Mouse (Mus musculus): ENCODE data around the gene Adh1.

Adh1 gene

DNA sequence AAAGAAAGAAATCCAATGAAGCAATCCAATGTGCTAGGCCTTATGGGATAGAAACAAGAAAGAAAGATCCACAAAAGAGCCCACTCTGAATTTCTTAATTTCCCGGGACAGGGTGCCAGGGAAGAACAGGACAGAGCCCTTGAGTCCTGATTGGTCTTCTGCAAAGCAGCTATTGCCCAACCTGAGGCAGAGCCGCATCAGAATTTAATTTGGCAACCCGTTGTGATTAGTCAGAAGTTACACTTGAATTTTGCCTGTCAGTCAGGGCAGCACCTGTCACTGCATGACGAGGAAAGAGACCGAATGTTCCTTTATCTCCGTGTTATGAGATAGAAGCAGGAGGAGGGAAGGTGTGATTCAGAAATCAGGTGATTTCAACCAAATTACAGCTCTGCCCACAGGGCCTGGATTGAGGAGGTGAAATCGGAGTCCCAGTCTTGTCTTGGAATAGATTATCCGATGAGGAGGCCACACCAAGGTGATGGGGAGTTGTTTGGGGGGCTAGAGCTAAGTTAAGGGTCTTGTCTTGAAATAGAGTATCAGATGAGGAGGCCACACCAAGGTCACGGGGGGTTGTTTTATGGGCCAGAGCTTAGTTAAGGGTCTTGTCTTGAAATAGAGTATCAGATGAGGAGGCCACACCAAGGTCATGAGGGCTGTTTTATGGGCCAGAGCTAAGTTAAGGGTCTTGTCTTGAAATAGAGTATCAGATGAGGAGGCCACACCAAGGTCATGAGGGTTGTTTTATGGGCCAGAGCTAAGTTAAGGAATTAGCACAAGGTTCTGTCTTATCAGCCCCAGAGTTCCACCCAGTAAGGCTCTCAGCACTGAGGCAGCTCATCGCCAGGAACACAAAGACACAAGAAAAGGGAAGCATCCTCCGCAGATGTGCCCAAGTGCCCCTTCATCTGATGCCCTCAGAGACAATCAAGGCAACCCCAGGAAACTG lies at the start of gene Adh1:
Gene Adh1 (plus strand): TSS at position 271 of the 949 bp plus-strand sequence.
- DNase-seq (ENCODE audit: low read depth): no peak

DNA sequence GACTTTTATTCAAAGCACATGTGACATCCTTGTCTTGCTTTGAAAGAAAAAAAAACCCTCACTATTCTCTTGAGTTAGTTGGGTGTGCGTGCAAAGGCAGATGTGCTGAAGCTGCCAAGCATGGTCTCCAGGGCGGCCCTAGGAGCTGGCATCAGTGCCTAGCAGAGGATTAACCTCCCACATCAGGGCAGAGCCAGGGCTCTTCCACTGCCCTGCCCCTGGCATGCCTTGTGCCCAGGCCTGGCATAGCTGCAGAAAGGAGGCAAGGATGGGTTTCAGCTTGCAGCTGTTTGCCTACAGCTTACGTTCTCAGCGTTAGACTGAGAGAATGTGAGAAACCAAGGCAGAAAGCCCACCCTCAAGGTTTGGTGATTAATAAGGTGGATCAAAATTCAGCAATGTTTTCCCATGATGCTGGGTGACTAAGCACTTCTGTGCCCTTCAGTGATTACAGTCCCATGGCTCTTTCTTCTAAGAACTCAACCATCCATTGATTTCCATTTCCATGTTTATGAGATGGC lies 48.3 kb upstream of the Adh1 start:
- no peak for DNase-seq (ENCODE audit: low read depth)

DNA sequence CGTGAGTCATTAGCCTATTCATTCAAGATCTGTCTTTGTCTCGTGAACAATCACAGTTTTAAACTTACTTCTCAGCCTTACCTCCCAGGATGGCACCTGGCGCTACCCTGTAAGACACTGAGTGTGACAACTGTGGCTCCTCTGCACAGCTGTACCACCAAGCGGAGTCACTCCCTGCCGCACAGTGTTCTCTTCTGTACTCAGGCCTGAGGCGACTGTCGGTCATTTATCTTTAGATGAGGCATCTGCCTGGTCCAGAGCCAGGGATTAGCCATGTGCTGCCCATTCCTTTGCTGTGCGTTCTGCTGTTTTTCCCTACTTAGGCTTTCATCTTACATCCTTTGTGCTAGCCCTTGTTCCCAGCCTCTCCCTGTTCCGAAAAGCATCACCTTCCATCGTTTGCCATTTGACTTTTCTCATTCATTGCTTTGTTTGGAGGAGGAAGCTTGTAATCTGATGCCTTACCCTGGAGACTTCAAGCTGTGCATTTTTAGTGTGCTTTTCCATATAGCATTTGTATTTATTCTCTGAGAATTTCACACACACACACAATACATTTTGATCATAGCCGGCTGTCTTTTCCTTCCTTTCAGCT lies 45.3 kb upstream of the Adh1 start:
- no peak for DNase-seq (ENCODE audit: low read depth)

DNA sequence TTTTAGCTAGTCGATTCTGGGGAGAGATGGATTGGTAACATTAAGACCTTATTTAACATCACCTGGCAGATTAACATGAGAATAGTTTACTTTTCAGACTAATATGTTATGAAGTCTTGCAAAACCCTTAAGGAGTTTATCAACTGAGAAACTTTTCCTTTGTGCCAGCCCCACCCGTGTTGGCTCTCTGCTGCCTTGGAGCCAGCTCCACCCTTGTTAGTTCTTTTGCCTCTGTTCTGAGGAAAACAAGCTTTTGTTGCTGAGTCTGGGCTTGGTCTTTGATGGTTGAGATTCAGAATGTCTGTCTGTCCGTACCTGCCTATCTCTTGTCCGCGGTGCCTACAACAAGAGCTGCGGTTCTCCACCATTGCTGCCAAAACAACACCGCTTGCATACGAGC lies 44.7 kb upstream of the Adh1 start:
- DNase-seq (ENCODE audit: low read depth): no peak

DNA sequence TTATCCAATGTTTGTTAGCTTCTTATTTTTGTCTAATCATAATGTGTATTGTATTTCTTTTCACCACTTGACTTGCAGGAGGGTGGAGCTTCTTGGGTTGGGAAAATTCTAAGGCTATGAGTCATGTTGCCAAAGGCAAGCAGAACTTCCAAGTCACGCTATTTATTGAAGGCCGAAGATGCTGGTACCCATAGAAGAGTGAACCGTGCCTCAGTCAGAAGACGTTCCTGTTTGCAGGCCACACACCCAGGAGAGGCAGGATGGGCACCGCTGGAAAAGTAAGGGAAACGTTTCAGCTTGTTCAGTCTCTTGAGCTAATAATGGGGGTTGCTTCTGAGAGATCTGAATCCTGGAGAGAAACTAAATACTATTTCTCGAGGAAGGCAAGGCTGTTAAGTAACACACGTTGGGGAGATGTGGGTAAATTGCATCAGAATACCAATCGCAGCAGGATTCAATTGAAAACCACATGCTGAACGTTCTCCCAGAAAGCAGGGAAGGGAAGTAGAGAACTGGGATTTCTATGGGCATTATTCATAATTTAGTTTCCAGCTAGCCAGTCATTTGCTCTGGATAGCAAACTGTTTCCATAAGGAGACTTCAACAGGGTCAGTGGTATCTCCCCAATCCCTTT lies 43.0 kb upstream of the Adh1 start, which contains the start of gene Adh7:
Gene Adh7 (plus strand): TSS at position 130 of the 634 bp plus-strand sequence.
- DNase-seq (ENCODE audit: low read depth): no peak

DNA sequence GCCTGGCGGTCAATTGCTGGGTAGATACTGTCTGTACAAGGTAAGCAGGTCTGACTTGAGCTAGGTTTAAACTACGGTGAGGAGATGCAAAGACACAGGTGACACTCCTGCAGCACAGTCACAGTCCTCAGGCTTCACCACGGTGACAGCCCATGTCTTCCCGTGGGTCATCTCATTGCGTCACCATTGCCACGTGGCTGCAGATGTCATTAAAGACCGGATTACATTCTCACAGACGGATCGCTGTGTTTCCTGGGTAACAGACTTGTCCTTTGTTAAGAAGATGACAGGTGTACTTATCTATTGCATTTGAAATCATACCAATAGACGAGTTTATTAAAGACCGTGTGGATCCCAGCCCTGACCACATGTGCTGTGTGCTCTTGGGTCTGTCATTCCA lies 39.7 kb upstream of the Adh1 start:
- no peak for DNase-seq (ENCODE audit: low read depth)

DNA sequence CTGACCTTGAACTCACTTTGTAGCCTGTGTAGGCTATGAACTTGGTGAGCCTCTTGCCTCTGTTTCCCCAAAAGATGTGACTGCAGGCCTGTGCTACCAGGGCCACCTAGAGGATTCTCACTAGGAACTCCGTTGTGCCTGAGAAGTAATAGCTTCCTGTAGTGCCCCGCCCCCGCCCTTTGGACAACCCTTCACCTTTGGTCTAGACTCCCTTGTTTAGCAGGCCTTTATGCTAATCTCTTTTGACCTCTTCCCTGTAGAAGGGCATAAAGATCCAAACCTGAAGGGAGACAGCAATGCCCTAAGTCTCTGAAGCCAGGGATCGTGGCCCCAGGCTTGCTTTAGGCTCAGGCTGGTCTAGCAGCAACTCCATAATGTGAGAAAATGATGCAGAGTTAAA lies 38.3 kb upstream of the Adh1 start:
- DNase-seq (ENCODE audit: low read depth): no peak

DNA sequence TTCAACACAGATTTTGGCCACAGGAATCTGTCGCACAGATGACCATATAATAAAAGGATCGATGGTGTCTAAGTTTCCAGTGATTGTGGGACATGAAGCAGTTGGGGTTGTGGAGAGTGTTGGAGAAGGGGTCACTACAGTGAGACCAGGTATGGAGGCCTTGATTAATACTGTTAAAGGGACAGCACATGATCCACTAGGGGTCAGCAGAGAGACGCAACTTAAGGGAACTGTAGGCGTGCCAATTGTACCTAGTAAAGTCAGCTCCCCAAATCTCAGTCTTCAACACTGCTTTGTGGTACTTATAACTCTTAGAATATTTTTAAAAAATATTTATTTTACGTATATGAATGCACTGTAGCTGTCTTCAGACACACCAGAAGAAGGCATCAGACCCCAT lies 37.8 kb upstream of the Adh1 start:
- peak; percentile 28 for DNase-seq (ENCODE audit: low read depth)

DNA sequence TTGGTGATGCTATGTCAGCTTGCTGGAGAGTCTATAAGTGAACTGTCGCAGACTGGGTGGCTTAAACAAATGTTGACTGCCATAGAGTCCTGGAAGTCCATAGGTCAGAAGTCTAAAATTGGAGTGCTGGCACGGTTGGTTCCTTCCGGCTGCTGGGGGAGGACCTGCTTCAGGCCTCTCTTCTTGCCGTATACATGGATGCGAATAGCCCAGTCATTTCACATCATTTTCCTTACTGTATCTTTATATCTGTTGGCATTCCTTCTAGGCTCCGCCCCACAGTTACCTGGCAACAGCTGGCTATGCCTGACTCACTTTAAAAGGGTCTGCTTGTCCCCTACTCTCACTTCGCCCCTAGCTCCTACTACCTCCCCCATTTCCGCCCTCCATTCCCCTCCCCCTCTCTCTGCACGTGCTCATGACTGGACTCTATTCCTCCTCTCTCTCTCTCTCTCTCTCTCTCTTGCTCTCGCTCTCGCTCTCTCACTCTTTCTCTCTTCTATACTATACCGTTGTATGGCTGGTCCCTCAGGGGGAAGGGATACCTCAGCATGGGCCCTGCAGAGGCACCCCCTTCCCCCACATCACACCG lies 36.3 kb upstream of the Adh1 start:
- no peak for DNase-seq (ENCODE audit: low read depth)

DNA sequence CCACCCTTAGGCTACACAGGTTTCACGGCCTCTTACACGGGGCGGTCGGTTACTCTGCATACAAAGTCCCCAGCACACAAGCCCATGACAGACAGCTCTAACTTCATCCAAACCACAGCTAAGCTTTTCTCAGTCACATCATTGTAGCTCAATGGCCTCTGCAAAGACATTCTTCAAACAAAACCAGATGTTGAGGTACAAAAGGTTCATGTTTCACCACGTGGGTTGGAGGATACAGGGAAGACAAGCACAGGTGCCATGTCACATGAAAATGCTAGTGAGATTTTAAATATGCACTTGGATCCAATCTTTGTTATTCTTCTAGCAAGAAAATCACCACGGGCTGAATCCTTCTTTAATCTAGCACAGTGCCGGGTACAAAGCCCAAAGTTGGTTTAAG lies 35.5 kb upstream of the Adh1 start:
- DNase-seq (ENCODE audit: low read depth): no peak

DNA sequence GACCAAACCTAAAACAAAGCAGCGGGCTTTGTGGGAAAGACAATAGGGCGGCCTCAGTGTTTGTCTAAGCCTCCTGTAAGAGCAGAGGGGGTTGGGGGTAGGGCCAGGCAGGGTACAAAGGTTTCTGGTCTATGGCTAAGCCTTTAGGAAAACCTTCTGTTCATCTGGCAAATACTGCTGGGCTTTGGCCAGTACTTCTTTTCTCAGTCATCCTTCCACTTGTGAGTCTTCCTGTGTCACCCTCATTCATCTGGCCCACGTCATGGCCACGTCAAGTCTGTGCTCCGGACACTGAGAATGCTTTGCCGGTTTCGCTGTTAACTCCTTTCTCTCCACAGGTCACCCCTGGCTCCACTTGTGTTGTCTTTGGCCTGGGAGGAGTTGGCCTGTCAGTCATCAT lies 34.9 kb upstream of the Adh1 start:
- DNase-seq (ENCODE audit: low read depth): no peak

DNA sequence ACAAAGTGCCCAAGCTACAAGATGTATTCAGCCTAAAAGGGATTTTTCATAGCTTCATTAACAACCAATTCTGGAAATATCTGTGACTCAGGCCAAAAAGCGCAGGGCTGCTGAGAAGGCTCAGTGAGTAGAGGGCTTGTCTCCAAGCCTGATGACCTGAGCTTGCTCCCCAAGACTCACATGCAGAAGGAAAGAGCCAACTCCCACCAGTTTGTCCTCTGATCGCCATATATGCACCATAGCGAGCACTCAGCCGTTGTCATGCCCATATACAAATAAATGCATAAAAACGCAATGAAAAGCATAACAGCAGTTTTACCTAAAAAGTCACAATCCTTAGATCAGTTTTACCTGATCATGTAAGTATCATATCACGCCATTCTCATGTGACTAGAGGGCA lies 34.3 kb upstream of the Adh1 start:
- no peak for DNase-seq (ENCODE audit: low read depth)

DNA sequence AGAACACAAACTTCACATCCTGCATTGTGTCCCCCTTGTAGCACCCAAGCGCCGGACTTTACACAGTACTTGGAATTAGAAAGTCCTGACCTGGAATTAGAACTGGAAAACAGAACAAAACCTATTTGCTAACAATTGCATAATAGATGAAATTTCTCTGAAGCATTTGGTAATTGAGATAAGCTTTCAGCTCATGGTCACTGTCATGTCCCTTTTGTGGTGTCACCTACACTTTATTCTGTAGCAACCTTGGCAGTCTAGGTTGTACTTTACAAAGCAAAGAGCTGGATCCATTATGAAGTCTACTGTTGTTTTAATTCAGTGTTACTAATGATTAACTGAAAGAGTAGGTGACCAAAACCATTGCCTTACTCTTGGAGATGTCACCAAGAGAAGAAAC lies 33.7 kb upstream of the Adh1 start:
- DNase-seq (ENCODE audit: low read depth): no peak

DNA sequence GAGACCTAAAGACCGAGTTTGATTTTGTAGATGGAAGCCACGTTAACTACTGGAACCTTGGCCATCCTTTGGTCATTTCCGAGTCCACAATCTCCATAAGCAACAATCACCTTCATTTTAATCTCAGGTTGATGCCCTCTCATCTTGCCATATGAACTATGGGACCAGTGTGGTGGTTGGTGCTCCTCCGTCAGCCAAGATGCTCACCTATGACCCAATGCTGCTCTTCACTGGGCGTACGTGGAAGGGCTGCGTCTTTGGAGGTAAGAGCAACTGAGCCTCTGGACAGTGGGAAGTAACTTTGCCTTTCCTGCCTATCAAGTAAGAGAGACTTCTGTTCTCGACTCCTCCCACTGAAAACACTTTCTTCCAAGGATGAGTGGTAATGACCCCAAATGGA lies 33.0 kb upstream of the Adh1 start:
- no peak for DNase-seq (ENCODE audit: low read depth)

DNA sequence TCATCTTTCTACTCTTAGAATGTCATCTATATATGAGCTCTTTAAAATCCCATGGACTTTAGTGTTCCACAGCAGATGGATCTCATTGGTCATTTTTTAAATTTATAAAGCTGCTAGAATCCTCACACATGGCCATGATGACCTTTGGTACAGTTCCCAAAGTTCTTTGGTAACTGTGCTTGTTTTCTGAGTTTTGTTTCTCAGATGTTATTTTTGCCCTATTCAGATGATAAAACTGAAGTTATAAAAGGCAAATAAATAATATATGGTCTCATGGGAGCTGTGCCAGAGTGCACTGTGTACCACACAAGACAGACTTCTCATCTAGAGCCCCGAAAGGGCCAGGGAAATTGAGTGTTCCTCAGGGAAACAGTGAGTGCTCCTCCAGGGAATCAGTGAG lies 31.3 kb upstream of the Adh1 start:
- DNase-seq (ENCODE audit: low read depth): no peak

DNA sequence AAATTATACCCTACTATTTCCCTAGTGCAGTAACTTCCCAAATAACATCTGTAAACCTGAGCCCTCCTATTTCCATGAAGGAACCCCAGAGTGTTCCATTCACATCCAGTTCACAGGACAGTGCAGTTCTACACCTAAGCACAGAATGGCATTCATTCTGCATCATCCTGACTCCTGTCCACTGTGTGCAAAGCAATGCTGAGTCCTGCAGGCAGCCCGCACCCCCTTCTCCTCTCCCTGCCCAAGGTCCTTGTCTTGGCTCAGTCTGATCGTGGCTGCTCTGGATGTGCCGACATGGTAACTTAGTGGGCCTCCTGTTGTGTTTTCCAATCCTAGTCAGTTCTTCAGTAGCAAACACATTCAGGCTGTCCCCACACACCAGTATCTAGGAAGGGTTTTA lies 30.5 kb upstream of the Adh1 start:
- DNase-seq (ENCODE audit: low read depth): no peak

DNA sequence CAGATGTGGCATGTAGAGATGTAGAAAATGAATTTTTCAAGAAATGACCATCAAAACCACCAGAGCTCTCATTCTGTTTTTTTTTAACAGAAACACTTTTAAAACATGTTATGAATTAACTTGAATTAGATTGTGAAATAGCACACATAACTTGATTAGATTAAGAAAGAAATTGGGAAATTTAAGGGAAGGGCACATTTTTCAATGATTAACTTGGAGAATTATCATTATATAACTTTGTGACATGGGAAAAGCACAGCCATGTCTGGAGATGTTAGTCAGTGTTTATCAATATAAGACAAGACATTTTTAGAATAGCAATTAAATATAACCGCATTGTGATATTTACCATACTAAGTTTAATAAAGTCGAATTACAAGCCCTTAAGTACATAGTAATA lies 29.3 kb upstream of the Adh1 start:
- DNase-seq (ENCODE audit: low read depth): no peak

DNA sequence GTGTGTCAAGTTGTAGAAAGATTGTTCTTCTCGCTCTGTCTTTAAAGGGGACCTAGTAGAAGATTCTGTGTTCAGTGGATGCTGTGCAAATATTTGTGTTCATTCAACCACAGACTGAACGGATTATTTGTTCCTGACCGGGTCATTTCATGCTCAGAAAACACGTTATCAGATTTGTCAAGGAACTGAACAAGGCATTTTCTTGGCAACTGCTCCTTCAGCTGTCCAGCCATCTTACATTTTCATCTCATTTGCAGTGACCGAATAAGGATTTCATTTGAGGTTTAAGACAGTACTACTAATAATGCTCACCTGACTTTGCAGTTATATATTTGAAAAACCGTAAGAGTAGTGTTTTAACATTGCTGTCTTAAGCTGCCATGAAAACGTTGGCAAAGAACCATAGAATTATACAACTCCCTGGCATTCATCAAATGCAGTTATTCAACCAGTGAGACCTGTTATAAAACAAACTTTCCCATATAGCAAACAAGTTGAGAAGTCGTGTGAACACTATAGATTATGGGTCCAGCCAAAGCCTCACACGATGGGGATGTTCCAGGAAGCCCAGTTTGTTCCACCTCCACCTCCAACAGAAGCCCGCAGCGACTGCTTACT lies 24.1 kb upstream of the Adh1 start:
- no peak for DNase-seq (ENCODE audit: low read depth)

DNA sequence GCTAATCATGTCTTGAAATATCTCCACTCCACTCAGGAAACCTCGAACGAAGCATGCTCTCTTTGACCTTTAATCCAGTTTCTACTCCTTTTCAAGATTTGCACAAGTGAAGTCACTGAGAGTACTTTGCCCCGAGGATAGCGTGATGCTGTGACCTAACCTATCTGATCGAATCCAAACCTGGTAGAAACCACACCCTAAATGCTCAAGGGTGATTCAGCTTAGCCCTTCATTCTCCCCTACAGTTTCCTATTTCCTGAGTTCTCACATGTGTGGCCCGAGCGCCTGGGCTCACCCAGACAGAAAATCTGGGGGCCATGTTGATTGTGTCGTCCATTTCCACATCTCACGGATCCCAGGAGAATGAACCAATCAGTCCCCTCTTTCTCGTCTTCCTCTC lies 22.7 kb upstream of the Adh1 start:
- DNase-seq (ENCODE audit: low read depth): no peak

DNA sequence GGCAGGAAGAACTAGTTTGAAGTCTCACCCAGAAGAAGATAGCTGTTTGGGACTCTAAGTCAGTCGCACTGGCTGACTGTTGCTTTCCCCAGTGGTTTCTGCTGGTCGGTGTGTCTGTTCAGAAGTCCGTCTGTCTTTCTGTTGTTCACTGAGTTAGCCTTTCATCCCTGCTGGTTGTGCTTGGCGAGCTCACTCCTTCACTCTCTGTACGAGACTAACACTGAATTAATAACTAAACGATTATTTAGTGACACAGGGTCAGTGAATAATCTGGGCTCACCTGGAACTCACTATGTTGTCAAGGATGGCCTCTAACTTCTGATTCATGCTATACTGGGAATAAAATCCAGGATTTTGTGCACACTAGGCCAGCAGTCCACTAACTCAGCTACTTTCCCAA lies 21.3 kb upstream of the Adh1 start:
- no peak for DNase-seq (ENCODE audit: low read depth)

DNA sequence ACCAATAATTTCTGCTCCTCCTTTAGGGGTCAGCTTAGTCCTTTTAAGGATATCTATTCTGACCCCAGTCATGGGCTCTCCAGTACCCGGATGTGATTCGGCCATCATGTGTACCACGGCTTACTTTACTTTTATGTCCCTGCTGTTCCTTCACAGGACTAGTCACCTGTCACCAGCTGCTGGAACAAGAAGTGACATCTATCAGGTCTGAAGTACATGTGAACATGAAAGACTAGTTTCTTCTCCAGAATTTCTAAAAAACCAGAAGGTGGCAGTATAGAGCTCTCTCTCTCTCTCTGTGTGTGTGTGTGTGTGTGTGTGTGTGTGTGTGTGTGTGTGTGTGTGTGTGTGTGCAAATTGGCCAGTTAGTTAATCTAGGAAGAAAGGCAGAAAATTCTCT lies 20.4 kb upstream of the Adh1 start:
- DNase-seq (ENCODE audit: low read depth): no peak

DNA sequence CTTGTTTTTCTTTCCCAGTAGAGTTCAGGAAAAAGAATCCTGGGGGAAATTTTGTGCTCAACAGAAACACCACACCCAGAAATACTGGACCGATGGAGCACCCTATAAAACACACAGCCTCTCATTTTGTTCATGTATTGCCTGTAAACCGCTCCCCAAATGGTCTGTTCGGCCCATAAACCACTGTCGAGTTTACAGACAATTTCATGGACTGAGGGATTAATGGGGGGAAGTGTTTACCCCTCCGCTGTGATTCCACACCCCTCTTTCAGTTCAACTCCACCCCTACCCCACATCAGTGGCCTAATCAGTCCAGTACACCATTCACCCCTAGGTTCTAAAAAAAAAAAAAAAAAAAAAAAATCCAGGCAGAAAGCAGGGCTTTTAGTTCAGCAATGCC lies 19.8 kb upstream of the Adh1 start:
- DNase-seq (ENCODE audit: low read depth): no peak
